Mouse (Mus musculus): ENCODE measurements around the gene Ttc34.

Gene Ttc34

GRCm38 (mm10) chr4:154897676-154898465, 60.6 kb downstream of the Ttc34 start:
- no peak for DNase-seq (ENCODE audit: low read depth)

DNA sequence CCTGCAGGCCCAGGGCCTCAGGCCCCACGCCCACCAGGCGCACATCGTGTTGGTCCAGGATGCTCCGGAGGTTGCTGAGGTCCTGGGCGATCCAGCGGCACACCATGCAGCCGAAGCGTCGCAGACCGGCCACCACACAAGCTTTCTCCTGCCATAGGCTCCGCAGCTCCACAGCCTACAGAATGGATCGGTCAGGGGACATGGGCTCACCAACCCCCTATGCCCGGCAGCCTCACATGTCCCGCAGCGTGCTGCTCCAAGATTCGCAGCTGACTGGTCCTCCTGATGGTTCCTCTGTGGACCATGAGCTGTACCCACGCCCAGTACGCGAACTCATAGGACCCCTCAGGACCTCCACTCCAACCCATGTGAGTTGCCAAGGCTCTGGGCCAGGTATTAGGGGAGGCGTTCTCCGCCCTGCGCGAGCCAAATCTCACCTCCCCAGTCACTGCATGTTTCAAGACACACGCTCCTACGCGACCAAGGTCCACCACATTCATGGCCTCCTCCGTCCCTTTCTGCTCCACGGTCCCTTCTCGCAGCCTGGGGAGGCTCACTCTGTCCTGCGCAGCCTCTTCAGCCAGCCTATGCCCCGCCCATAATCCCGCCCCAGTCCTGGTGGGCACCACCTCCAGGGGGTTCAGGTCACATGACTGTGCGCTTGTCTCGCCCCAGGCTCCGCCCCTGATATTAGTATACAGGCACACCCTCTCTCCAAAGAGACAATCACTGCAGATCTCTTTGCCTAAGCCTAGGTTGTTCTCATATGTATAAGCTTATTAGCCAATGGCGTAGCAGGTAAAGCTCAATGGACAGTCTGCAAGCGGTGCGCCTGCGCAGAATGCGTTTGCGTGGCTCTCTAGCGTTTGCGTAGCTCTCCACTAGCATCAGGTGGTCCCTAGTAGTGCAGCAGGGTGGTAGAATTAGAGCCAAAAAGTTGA, 61.5 kb downstream of the Ttc34 start, which contains the start of gene Fam213b:
Fam213b (minus strand) TSS at position 630 of the 941 bp plus-strand sequence.
- DNase-seq (ENCODE audit: low read depth): peak; percentile 83

- DNase-seq (ENCODE audit: low read depth): no peak
Observed at GRCm38 (mm10) chr4:154902371-154902770, 65.1 kb downstream of the Ttc34 start.

DNA sequence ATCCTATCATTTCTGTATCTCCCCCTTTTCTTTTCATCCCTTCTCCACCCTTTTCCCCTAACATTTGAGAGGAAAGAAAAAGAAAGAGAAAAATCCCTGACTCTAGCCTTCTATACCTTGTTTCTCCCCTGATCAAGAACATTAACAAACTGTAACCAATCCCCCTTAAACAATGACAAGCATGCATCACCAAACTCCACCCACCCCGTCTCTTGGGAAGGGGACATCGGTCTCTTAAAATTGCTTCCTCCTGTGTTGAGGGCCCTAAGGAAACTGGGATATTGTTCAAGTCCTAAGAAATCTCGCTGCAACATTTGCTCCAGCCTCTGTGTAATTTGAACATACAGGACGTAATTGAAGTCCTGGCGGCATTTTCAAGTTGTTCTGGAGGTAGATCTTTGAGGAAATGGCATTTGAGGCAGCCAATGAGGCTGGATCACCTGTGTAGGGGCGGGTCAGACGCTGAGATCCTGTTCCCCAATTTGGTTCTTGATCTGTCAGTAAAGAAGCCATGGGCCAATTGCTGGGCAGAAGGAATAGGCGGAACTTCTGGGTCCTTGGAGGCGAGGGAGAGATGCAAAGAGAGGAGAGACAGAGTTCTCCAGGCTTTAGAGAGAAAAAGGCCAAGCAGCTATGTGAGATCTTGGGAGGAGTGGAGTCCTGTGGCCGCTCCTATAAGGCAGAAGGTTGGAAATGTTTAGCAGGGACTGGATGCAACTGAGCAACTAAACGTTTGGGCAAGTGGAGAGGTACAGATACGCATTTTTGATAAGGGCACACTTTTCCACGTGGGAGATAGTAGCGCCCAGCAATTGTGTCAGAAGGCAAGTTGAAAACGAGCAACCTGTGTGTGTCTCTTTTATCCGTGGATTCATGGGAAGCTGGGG, 67.2 kb downstream of the Ttc34 start:
- peak; percentile 93 for DNase-seq (ENCODE audit: low read depth)

- peak; percentile 88 for DNase-seq (ENCODE audit: low read depth)
Observed at GRCm38 (mm10) chr4:154907833-154908232, 70.6 kb downstream of the Ttc34 start.

GRCm38 (mm10) chr4:154908490-154908889, 71.2 kb downstream of the Ttc34 start:
- no peak for DNase-seq (ENCODE audit: low read depth)

DNA sequence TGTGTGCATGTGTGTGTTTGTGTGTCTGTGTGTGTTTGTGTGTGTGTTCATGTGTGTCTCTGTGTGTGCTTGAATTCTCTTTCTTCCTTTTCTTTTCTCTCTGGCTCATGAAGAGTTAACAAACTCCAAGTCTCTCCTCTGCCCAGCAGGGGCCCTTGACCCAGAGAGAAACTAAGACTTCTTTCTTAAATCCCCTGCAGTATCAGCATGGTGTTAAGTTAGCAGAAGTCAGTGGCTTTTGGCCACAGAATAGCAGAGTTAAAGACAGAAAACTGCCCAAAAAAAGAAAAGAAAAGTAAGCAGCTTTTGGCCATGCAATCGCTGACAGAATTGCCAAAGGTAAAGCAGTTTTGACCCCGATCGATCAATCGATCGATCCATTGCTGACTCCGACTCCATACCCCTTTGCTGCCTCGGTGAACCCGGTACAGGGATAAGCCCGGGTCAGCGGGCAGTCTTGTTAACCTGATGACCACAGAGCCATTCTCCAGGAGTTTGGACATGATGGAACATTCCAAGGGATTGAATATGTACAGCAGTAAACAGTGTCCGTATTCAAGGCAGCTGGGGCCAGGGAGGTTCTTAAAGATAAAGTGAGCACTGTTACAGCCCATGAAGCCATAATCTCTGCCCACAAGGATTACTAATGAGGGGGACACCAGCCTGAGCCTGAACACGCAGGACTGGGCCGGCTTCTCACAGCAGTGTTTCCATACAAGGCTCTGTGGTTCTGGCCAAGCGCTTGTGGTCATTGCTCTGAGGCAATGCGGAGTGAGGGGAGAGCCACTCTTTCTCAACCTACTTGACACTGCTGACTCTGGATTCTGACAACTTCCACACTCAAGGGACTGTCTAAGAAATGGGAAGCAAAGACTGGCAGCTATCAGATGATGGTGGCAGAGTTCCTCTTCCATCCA, 73.6 kb downstream of the Ttc34 start:
- DNase-seq (ENCODE audit: low read depth): no peak

GRCm38 (mm10) chr4:154911644-154912043, 74.4 kb downstream of the Ttc34 start:
- DNase-seq (ENCODE audit: low read depth): no peak

DNA sequence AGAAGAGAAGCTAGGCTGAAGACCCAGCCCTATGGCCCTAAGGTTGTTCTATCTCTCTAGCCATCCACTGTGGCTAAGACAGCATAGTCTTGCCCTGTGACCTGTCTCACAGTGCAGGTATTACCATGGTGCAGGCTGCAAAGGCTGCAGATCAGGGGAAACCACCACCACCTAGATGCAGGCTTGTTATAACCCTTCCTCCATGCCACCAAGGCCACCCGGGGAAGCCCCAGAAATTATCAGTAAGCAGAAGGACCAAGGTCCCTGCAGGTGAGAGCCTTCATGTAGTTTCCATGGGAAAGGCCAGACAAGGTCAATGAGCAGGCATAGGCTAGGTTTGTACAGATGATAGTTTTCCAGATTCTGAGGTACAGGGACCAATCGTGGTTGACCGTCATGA, 76.6 kb downstream of the Ttc34 start:
- DNase-seq (ENCODE audit: low read depth): no peak

DNA sequence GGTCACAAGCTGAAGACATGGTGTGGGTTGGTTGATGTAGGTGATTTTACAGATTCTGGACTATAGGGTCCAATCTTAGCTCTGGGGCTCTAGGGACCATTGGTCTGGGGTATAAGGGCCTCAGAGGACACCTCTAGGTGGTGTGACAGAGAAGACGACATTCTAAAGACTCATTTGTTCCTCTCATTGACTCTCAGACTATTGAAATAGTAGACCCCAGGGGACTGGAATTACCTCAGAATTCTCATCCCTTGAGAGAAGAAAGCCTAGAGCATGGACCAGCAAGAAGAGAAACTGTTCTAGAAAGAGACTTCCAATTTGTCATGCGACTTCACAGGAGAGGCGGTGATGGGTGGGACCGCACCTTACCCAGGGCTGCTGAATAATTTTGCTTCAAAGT, 77.0 kb downstream of the Ttc34 start:
- no peak for DNase-seq (ENCODE audit: low read depth)

DNA sequence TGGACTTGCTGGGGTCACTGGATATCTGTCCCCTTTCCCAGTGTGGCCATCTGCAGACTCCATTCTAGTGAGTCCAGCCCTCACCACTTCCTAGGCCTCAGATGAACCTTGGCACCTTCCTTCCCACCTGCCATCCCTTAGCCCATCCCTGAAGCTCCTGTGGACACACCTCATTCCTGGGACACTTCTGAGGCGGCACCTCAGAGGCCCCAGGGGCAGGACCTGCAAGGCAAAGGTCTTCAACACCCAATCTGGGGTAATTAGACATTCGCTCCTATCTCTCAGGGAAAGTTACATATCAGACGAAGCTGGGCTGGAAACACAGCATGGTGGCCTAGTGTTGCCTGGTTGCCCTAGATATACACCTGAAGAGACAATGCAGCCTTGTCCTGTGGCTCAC, 77.4 kb downstream of the Ttc34 start:
- no peak for DNase-seq (ENCODE audit: low read depth)

DNA sequence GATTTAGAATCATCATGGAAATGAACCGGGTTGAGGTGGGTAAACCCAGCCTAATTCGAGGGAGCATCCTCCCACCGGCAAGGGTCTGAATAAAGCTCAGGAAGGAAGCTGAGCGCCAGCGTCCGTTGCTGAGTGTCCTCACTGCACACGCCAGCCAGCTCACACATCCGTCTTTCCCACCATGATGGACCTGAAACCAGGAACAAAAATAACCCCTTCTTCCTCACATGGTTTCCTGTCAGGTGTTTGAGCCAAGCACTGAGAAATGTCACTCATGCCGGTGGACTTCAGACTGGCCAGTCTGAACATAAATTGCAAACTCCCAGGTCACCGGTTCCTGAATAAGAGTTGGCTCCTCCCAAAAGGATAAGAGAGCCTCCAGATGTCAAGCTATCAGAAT, 78.0 kb downstream of the Ttc34 start:
- DNase-seq (ENCODE audit: low read depth): no peak

DNA sequence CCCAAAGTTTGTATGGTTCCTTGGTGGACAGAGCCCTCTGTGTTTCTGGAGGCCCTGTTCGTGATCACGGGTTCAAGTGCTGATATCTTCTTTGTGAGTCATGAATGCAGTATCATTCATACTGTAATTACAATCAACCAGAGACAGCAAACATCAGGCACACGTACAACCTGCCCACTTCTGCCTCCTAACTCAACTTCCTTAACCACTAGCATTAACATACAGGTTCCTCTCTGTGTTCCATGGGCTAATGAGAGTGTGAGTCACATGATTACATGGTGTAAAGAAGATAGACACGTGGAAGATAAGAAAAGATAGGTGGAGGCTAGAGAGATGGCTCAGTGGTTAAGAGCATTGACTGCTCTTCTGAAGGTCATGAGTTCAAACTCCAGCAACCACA, 79.4 kb downstream of the Ttc34 start:
- no peak for DNase-seq (ENCODE audit: low read depth)
